In the genomic region with DNA sequence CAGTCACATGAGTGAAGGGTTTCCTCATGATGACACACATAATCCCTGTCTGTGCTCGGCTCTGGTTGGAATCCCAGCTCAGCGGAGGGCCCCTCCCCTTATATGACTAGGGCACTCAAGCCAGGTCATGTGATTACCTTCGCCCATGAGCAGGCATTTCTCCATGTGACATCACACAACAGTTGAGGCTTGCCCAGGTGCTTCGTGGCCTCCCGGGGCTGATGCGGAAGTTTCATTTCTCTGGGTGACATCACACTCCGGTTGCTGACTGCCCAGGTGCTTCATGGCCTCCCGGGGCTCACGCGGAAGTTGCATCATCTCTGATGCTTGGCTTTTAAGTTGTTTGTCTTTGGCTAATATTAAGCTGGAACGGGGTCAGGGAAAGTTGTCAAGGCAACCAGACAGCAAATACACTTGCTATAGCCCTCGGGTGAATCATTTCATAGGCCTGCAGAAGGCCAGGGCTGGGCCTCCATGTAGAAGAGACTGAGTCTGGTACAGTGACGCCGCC, we compare ENCODE assay signal across 9 mouse cellular contexts. TPM values are rescaled to one million over a fixed set of nuclear protein-coding genes. Genes with fewer than 3 reads are reported as not detected.
DNase-seq lines count a peak whose midpoint lies in the region; ATAC-seq and TF ChIP-seq lines count a peak whose summit lies in the region.
"Had no signal": no experiment of that assay in that cellular context is flagged by ENCODE, and none has a peak within 500 bp of the region (broad histone marks: within the 10 kb centered on the region; RNA-seq: fewer than 3 reads in every experiment).

No protein-coding gene starts in this region.

- no peak overlapping the region for H3ac ChIP-seq in myocyte (ENCODE audit: control insufficient read depth, insufficient read length)

- WGBS in embryonic facial prominence, embryonic 14.5 days, result 68% methylated on average over 12 of the region's 14 CpGs
- WGBS in embryonic facial prominence, embryonic 10.5 days, result 85% methylated on average over 14 of the region's 14 CpGs
- 80% methylated on average over 14 of the region's 14 CpGs for WGBS in limb, embryonic 14.5 days
- WGBS in hindbrain, embryonic 14.5 days, result 80% methylated on average over 14 of the region's 14 CpGs

- no peaks in the 10 kb centered on the region for H3K4me1 ChIP-seq in embryonic facial prominence, embryonic 14.5 days (ENCODE audit: control insufficient read depth, insufficient read depth, low read length)
- H3K4me1 ChIP-seq in embryonic facial prominence, embryonic 10.5 days, result peaks cover 6% of the 10 kb centered on the region; the same call in 1 of the 2 replicates
- peaks cover 71% of the 10 kb centered on the region for H3K4me1 ChIP-seq in bone marrow macrophage, adult 2 months (ENCODE audit: control insufficient read depth, insufficient read depth, low read length)
- H3K4me1 ChIP-seq in limb, embryonic 14.5 days (ENCODE audit: control insufficient read depth, insufficient read depth, low read length), result no peaks in the 10 kb centered on the region
- no peaks in the 10 kb centered on the region for H3K4me1 ChIP-seq in hindbrain, embryonic 14.5 days (replicated peaks; ENCODE audit: control insufficient read depth, insufficient read depth, low read length)
- H3K4me1 ChIP-seq: forebrain, embryonic 12.5 days had no signal

- no peaks in the 10 kb centered on the region for H3K27me3 ChIP-seq in embryonic facial prominence, embryonic 14.5 days (replicated peaks; ENCODE audit: control insufficient read depth, insufficient read depth, low read length)
- H3K27me3 ChIP-seq in embryonic facial prominence, embryonic 10.5 days (replicated peaks; ENCODE audit: low read depth, poor library complexity, severe bottlenecking), result no peaks in the 10 kb centered on the region
- H3K27me3 ChIP-seq in limb, embryonic 14.5 days (ENCODE audit: control insufficient read depth, insufficient read depth, low read length), result no peaks in the 10 kb centered on the region
- no peaks in the 10 kb centered on the region for H3K27me3 ChIP-seq in myocyte (ENCODE audit: control insufficient read depth, insufficient read depth, insufficient read length)
- H3K27me3 ChIP-seq in hindbrain, embryonic 14.5 days (ENCODE audit: control insufficient read depth, insufficient read depth, low read length), result no peaks in the 10 kb centered on the region
- H3K27me3 ChIP-seq: forebrain, embryonic 12.5 days had no signal

- H3K9ac ChIP-seq in embryonic facial prominence, embryonic 14.5 days (ENCODE audit: low read depth, low read length), result no peak overlapping the region
- H3K9ac ChIP-seq in limb, embryonic 14.5 days (ENCODE audit: low read depth, low read length, severe bottlenecking), result no peak overlapping the region
- no peak overlapping the region for H3K9ac ChIP-seq in hindbrain, embryonic 14.5 days
- H3K9ac ChIP-seq: forebrain, embryonic 12.5 days had no signal

- H3K79me2 ChIP-seq in myocyte (ENCODE audit: control insufficient read depth, insufficient read depth), result no peaks in the 10 kb centered on the region

- no peaks in the 10 kb centered on the region for H3K9me3 ChIP-seq in embryonic facial prominence, embryonic 14.5 days (ENCODE audit: control insufficient read depth, low read length)
- no peaks in the 10 kb centered on the region for H3K9me3 ChIP-seq in embryonic facial prominence, embryonic 10.5 days
- H3K9me3 ChIP-seq in limb, embryonic 14.5 days (ENCODE audit: control insufficient read depth, low read length), result no peaks in the 10 kb centered on the region
- no peaks in the 10 kb centered on the region for H3K9me3 ChIP-seq in hindbrain, embryonic 14.5 days (ENCODE audit: control insufficient read depth, low read length)
- H3K9me3 ChIP-seq: forebrain, embryonic 12.5 days had no signal

- no peak overlapping the region for H3K27ac ChIP-seq in embryonic facial prominence, embryonic 14.5 days (replicated peaks; ENCODE audit: low read depth, low read length)
- H3K27ac ChIP-seq in embryonic facial prominence, embryonic 10.5 days (replicated peaks), result no peak overlapping the region
- peak overlapping the region; percentile 36 for H3K27ac ChIP-seq in bone marrow macrophage, adult 2 months (ENCODE audit: insufficient read depth, low read depth, low read length)
- no peak overlapping the region for H3K27ac ChIP-seq in limb, embryonic 14.5 days (replicated peaks; ENCODE audit: low read depth, low read length)
- H3K27ac ChIP-seq in hindbrain, embryonic 14.5 days, result no peak overlapping the region
- H3K27ac ChIP-seq: forebrain, embryonic 12.5 days had no signal

- no peaks in the 10 kb centered on the region for H3K36me3 ChIP-seq in embryonic facial prominence, embryonic 14.5 days (ENCODE audit: control insufficient read depth, insufficient read depth, low read length)
- no peaks in the 10 kb centered on the region for H3K36me3 ChIP-seq in embryonic facial prominence, embryonic 10.5 days (replicated peaks)
- no peaks in the 10 kb centered on the region for H3K36me3 ChIP-seq in limb, embryonic 14.5 days (ENCODE audit: control insufficient read depth, insufficient read depth, low read length)
- no peaks in the 10 kb centered on the region for H3K36me3 ChIP-seq in myocyte (ENCODE audit: control insufficient read depth, insufficient read depth)
- H3K36me3 ChIP-seq in hindbrain, embryonic 14.5 days (replicated peaks; ENCODE audit: control insufficient read depth, insufficient read depth), result no peaks in the 10 kb centered on the region
- H3K36me3 ChIP-seq: forebrain, embryonic 12.5 days had no signal

- no peak for TF ChIP-seq CTCF in bone marrow macrophage, adult 2 months (IDR thresholded peaks at IDR 0.05; ENCODE audit: low read depth, low read length)

- H3K4me2 ChIP-seq in embryonic facial prominence, embryonic 14.5 days (ENCODE audit: low read depth, low read length), result no peak overlapping the region
- no peak overlapping the region for H3K4me2 ChIP-seq in limb, embryonic 14.5 days (replicated peaks; ENCODE audit: low read depth, low read length, severe bottlenecking)
- H3K4me2 ChIP-seq in myocyte (ENCODE audit: low read depth), result peak overlapping the region; percentile 65
- no peak overlapping the region for H3K4me2 ChIP-seq in hindbrain, embryonic 14.5 days (replicated peaks)
- H3K4me2 ChIP-seq: forebrain, embryonic 12.5 days had no signal

- peak; percentile 34 for DNase-seq in embryonic facial prominence, embryonic 14.5 days (ENCODE audit: low spot score)
- no peak for DNase-seq in embryonic facial prominence, embryonic 10.5 days (ENCODE audit: low spot score)
- DNase-seq in limb, embryonic 14.5 days (ENCODE audit: low spot score), result no peak
- DNase-seq in cerebellum, postnatal 4 days (ENCODE audit: low spot score in 2 of 2), result no peak
- DNase-seq in hindbrain, embryonic 14.5 days (ENCODE audit: low spot score), result no peak
- no peak for DNase-seq in layer of hippocampus, adult 9-11 months

- no peak overlapping the region for H3K4me3 ChIP-seq in embryonic facial prominence, embryonic 14.5 days (ENCODE audit: low read depth, low read length)
- no peak overlapping the region for H3K4me3 ChIP-seq in embryonic facial prominence, embryonic 10.5 days
- H3K4me3 ChIP-seq in bone marrow macrophage, adult 2 months (ENCODE audit: insufficient read depth, low read length), result no peak overlapping the region
- no peak overlapping the region for H3K4me3 ChIP-seq in limb, embryonic 14.5 days (replicated peaks; ENCODE audit: low read length)
- no peak overlapping the region for H3K4me3 ChIP-seq in myocyte
- H3K4me3 ChIP-seq in hindbrain, embryonic 14.5 days (replicated peaks; ENCODE audit: low read length), result no peak overlapping the region
- H3K4me3 ChIP-seq: forebrain, embryonic 12.5 days had no signal

- TF ChIP-seq POLR2A in bone marrow macrophage, adult 2 months (IDR thresholded peaks at IDR 0.05; ENCODE audit: borderline replicate concordance, low read depth, low read length), result no peak
- no peak for TF ChIP-seq POLR2A in limb, embryonic 14.5 days (IDR thresholded peaks at IDR 0.05; ENCODE audit: borderline replicate concordance, extremely low read depth, insufficient read depth, insufficient read length)
- no peak for TF ChIP-seq POLR2A in myocyte (IDR thresholded peaks at IDR 0.05; ENCODE audit: insufficient read length, low read depth)

- peak; percentile 24; the same call in 1 of the 2 replicates for ATAC-seq in embryonic facial prominence, embryonic 14.5 days (ENCODE audit: low read depth)
- ATAC-seq in limb, embryonic 14.5 days (ENCODE audit: low FRiP score, low read depth), result peak; percentile 56; the same call in 1 of the 2 replicates
- ATAC-seq in hindbrain, embryonic 14.5 days (ENCODE audit: low FRiP score), result no peak

RNA-seq across cellular contexts. Expression of a gene that starts 40.4 kb away (rescaled TPM):
- 138 and 141 TPM in 2 replicates for polyA plus RNA-seq in embryonic facial prominence, embryonic 14.5 days (2014; fragmentation: Nextera tagmentation; extraction: Ambion mirVana)
- polyA plus RNA-seq in embryonic facial prominence, embryonic 10.5 days (2016; fragmentation: Nextera tagmentation; extraction: Ambion mirVana), result 42.8 and 48.6 TPM in 2 replicates
- 43.9 and 46.5 TPM in 2 replicates for polyA plus RNA-seq in bone marrow macrophage, adult 2 months (2012; ENCODE audit: insufficient read depth, insufficient read length, missing spikeins)
- 144 and 150 TPM in 2 replicates for polyA plus RNA-seq in limb, embryonic 14.5 days (2012; rRNA removed)
- polyA plus RNA-seq in limb, embryonic 14.5 days (2014; fragmentation: Nextera tagmentation; extraction: Ambion mirVana), result 149 and 152 TPM in 2 replicates
- 143 TPM for polyA plus RNA-seq in myocyte (2012; fragmentation: generic; extraction: Trizol)
- polyA plus RNA-seq in hindbrain, embryonic 14.5 days (2014; fragmentation: Nextera tagmentation; extraction: Ambion mirVana), result 161 and 166 TPM in 2 replicates

RNA-seq across cellular contexts. Expression of a gene that starts 48.1 kb away (rescaled TPM):
- 16.4 and 18.2 TPM in 2 replicates for polyA plus RNA-seq in embryonic facial prominence, embryonic 14.5 days (2014; fragmentation: Nextera tagmentation; extraction: Ambion mirVana)
- 25.4 and 26.0 TPM in 2 replicates for polyA plus RNA-seq in embryonic facial prominence, embryonic 10.5 days (2016; fragmentation: Nextera tagmentation; extraction: Ambion mirVana)
- 35.0 and 37.6 TPM in 2 replicates for polyA plus RNA-seq in bone marrow macrophage, adult 2 months (2012; ENCODE audit: insufficient read depth, insufficient read length, missing spikeins)
- 14.5 and 15.1 TPM in 2 replicates for polyA plus RNA-seq in limb, embryonic 14.5 days (2012; rRNA removed)
- polyA plus RNA-seq in limb, embryonic 14.5 days (2014; fragmentation: Nextera tagmentation; extraction: Ambion mirVana), result 16.7 and 21.3 TPM in 2 replicates
- 12.1 TPM for polyA plus RNA-seq in myocyte (2012; fragmentation: generic; extraction: Trizol)
- polyA plus RNA-seq in hindbrain, embryonic 14.5 days (2014; fragmentation: Nextera tagmentation; extraction: Ambion mirVana), result 35.9 and 38.0 TPM in 2 replicates

RNA-seq across cellular contexts. Expression of a gene that starts 59.8 kb away (rescaled TPM):
- polyA plus RNA-seq in embryonic facial prominence, embryonic 14.5 days (2014; fragmentation: Nextera tagmentation; extraction: Ambion mirVana), result 4.3 and 4.9 TPM in 2 replicates
- 1.5 and 2.1 TPM in 2 replicates for polyA plus RNA-seq in embryonic facial prominence, embryonic 10.5 days (2016; fragmentation: Nextera tagmentation; extraction: Ambion mirVana)
- polyA plus RNA-seq in bone marrow macrophage, adult 2 months (2012; ENCODE audit: insufficient read depth, insufficient read length, missing spikeins), result 103 and 107 TPM in 2 replicates
- polyA plus RNA-seq in limb, embryonic 14.5 days (2012; rRNA removed), result 4.4 and 5.0 TPM in 2 replicates
- 5.6 and 5.9 TPM in 2 replicates for polyA plus RNA-seq in limb, embryonic 14.5 days (2014; fragmentation: Nextera tagmentation; extraction: Ambion mirVana)
- 59.6 TPM for polyA plus RNA-seq in myocyte (2012; fragmentation: generic; extraction: Trizol)
- polyA plus RNA-seq in hindbrain, embryonic 14.5 days (2014; fragmentation: Nextera tagmentation; extraction: Ambion mirVana), result 1.4 and 1.8 TPM in 2 replicates
